Mouse (Mus musculus) left cerebral cortex, adult 2 months (tissue): ENCODE measurements around the gene Gm5460. TPM values are rescaled to one million over a fixed set of nuclear protein-coding genes. Genes with fewer than 3 reads are reported as not detected.

Experiments
- DNase-seq, 2 experiments: peaks; one replicate each; pipeline ENCODE4 v3.0.0; 2021 to 2022; ENCODE audit warnings: low spot score in 2 of 2, mixed read lengths in 1 of 2; ENCODE audit errors: extremely low spot score in 1 of 2
- H3K27ac ChIP-seq: fragments of 200-600 bp; 2 replicates; pipeline ENCODE4 v1.8.1; 2022
- H3K4me3 ChIP-seq: fragments of 200-600 bp; 2 replicates; pipeline ENCODE4 v1.8.1; 2022
- CTCF ChIP-seq: fragments of 200-600 bp; IDR thresholded peaks from 2 replicates; pipeline ENCODE4 v1.8.1; 2022; ENCODE audit warnings: antibody characterized with exemption, mild to moderate bottlenecking, moderate library complexity
- intact Hi-C: fragments of 180-260 bp; cut with DNase I; formaldehyde crosslinking; loops from one replicate; pipeline ENCODE4 v1.15.1; 2025
- long read RNA-seq, 2 experiments: library from polyadenylated mRNA; stranded (forward); transcript quantifications; one replicate each; pipeline ENCODE4 v2.0.0; 2021; ENCODE audit warnings: borderline mapping rate in 2 of 2
- total RNA-seq, 2 experiments: library from RNA; stranded (reverse); gene quantifications; 2 replicates each; pipeline ENCODE4 v1.2.3; 2021

The Gm5460 gene
- total RNA-seq, result not detected
- long read RNA-seq, experiment 1, result 0 reads
- long read RNA-seq, experiment 2, result 0 reads

DNA sequence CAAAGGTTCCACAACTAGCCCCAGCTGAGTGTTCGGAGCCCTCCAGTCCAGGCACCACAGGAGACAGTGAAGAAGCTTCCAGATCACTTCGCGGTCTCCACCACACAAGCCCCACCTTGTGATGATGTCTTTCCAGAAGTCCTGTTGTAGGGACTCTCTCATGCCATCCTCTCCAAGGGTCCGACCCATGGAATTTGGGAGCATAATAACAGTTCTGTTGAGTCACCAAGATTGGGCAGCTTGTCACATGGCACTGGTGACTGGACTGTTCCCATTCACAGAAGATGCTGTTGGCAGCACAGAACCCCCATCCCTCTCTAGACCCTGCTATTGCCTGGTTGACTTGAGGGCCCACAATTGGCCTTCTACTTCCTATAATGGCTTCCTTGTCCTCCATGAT lies at the start of gene Gm5460:
Gene Gm5460 (plus strand): TSS at position 378 of the 400 bp plus-strand sequence.
- no peak for TF ChIP-seq CTCF
- no peak for DNase-seq
- H3K4me3 ChIP-seq, result no peak within 1 kb of the TSS
- intact Hi-C loops, result no loop called here
- H3K27ac ChIP-seq, result no peak within 1 kb of the TSS

DNA sequence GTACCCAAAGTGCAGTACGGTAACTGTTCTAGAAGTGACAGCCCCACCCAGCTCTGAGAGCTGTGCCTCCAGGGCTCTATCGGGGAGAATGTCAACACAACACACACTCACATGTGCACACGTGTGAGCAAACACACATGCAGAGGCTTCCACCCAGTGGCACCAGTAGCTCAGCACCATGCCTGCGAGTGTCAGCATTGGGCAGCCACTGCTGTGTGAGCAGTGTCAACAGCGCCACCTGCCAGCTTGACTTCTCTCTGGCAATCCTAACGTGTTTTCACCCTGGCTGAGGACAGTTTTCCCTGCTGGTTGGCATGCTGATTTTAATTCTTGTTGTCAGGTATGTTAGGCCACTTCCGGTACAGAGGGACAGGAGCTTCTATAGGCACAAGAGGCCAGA lies 43.9 kb upstream of the Gm5460 start:
- no peak for DNase-seq
- H3K4me3 ChIP-seq, result no peak overlapping the region
- H3K27ac ChIP-seq, result no peak overlapping the region
- no peak; the same call in 1 of the 2 replicates for TF ChIP-seq CTCF
- intact Hi-C loops, result no loop called here

DNA sequence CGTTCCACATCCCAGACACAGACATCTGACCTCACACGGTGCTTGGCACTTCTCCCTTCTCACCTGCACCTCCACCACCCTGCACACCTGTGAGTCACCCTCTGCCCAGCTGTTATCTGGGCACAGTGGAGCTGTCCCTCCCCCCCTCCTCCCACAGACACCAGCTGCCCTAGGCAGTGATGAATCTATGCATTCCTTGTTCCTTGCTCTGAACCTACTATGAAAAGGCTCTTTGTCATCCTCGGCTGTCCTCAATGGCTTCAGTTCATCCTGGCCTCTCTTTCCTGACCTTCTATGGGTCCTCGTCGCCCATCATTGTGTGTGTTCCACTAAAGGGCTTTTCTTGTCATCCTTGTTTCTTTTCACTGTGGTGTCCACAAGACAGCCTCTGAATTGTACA lies 41.8 kb upstream of the Gm5460 start:
- intact Hi-C loops, result no loop called here
- no peak overlapping the region for H3K27ac ChIP-seq
- TF ChIP-seq CTCF, result no peak
- no peak overlapping the region for H3K4me3 ChIP-seq
- DNase-seq, result no peak

DNA sequence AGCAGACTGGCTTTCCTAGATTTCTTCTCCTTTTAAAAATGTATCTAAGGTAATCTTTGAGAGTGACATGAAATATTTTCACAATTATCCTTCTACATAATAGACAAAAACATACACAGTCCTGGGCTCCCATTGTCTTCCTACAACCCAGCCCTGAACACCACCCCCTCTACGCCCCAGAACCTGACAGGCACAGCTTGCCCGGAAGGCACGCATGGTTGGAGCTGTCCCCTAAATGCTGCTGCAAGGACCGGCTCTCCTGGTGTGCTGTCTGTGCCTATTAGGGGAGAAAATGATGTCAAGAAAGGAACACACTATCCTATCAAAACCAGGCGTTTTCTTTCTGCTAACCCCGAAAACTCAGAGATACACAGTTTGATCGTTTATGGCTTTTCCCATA lies 38.8 kb upstream of the Gm5460 start:
- H3K27ac ChIP-seq, result no peak overlapping the region; the same call in 1 of the 2 replicates
- no peak for TF ChIP-seq CTCF
- DNase-seq, result no peak
- peak overlapping the region; percentile 7 for H3K4me3 ChIP-seq
- intact Hi-C loops, result no loop called here

DNA sequence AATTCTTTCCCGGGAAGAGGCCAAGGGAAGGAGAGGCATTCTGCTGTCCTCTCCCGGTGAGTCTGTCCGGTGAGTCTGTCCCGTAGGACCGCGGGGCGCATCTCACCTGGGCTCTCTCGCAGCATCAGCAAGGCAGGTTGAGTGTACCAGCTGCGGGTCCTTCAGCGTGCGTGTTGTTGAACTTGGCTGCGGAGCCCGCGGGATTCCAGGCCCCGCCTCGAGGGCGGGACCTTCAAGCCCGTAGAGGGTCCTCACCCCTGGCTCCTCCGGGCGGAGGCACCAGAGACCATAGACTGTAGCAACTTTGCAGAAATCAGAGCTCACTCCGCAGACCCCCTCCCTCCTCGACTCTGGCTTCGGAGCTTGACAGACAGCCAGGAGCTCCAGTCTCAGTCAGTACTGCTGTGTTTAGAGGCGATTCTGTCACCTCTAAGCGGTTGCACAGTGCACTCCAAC lies 37.9 kb upstream of the Gm5460 start, which contains the start of gene Zfp488:
Gene Zfp488 (minus strand): TSS at position 161 of the 456 bp plus-strand sequence.
- Histone ChIP-seq H3K4me3 (peak within 1 kb of the TSS; percentile 23), H3K27ac (no peak within 1 kb of the TSS; the same call in 1 of the 2 replicates)
- intact Hi-C loops, result no loop called here
- DNase-seq, result no peak
- TF ChIP-seq CTCF, result no peak

DNA sequence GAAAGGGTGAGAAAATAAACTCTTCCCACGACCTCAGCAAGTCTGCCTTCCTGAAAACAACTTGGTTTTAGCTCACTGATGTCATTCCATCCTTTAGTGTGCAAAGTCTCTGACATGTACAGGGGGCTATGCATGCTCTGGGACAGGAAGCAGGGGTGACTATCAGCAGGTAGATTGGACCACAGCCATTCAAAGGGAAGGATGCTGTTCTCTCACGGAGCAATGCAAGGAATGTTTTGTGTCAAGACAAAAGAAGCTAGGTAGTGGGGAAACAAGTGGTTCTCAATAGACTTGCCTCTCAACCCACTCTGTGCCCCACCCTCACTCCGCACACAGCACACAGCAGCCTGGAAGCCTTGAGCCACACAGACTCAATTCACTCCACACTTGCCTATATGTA lies 27.4 kb upstream of the Gm5460 start:
- no peak for DNase-seq
- no peak for TF ChIP-seq CTCF

DNA sequence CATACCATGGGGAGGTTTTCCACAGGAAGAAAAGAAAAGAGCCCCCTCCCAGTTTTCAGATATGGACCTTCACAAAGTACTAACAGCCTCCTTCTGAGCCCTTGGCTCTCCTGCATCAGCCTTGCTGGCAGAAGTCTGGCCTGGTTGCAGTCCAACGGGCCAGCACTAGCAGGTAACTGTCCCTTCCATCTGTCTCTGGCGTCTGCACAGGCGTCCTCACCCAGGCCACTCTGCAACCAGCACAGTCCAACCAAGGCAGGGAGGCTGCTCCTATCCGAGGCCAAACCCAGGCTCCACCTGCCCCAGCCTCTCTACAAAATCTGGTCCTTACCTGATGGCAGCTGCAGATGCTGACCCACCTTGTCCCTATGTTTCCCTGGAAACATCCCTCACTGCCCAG lies 24.6 kb upstream of the Gm5460 start:
- Histone ChIP-seq H3K27ac (no peak overlapping the region), H3K4me3 (no peak overlapping the region)
- DNase-seq, result no peak
- TF ChIP-seq CTCF, result no peak
- intact Hi-C loops, result no loop called here

More for the DNA sequence above, 27.4 kb upstream of the Gm5460 start:
- intact Hi-C loops, result no loop called here
- Histone ChIP-seq H3K4me3 (no peak overlapping the region), H3K27ac (no peak overlapping the region)

DNA sequence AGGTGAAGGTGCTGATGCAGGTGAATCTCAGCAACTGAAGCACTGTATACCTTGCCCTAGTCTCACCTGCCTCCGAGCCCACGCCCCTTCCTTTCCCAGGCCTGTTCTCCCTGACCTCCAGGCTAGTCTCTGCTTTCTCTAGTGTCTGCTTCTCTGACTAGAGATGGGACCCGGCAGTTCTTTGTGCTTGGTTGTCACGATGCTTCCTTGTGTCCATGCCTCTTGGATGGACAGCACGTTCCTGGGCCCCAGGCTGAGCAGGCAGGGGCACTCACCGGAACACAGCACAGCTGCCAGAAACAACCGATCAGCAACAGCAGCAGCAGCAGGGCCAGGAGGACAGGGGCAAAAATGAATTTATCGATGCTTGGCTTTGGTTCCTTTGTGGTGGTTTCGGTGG lies 23.5 kb upstream of the Gm5460 start:
- TF ChIP-seq CTCF, result no peak
- DNase-seq, result no peak
- intact Hi-C loops, result no loop called here
- Histone ChIP-seq H3K27ac (no peak overlapping the region), H3K4me3 (no peak overlapping the region)

DNA sequence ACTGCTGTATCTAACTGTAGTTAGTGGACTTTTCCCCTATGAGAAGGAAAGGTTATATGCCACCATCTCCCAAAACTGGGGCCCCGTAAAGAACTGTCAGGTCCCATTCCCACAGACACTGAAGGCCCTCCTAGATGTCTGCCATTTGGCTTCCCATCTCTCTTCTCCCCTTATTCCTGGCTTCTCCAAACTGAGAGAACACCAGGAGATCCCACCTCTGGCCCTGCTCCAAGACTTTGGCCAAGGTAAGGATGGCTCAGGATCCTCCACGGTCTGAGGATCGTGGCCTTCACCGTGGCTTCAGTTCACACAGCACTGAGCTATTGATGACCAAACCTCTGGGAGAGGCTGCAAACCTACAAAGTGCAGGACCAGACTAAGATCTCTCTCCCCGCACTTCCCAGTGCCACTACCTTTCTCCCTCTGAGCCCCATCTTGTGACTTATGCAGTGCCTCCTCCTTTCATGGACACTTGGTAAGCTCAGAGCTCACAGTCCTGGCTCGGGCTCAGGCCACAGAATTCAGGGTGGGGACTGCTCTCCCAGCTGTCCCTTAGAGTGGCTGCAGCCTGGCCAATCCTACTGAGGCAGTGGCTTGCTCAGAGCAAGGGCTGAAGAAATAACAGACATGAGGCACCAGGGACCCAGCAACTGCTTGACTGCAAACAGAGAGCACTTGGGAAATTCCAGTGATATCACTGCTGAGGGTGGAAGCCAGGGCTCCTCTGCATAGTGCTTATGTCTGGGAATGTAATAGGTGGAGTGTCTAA lies 22.9 kb upstream of the Gm5460 start:
- no peak overlapping the region for H3K27ac ChIP-seq
- no peak for TF ChIP-seq CTCF
- DNase-seq, result no peak
- intact Hi-C loops, result no loop called here
- H3K4me3 ChIP-seq, result no peak overlapping the region

DNA sequence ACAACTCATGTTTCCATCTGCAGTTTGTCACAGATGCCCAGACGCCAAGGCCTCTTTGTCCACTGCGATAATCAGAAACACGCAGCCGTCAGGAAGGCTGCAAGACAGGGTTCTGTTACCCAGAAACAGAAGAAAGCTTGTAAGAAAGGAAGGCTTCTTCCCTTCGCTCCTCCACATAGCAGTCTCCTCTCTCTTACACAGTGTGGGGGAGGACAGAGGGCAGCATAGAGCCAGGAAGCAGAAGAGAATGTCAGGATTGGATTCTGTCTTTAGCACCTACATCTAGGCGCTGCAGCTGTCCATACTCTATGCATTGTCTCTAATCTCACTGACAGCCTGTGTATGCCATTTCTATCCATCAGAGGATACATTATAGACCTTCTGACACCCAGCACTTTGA lies 19.1 kb upstream of the Gm5460 start:
- H3K27ac ChIP-seq, result no peak overlapping the region
- no peak; the same call in 1 of the 2 replicates for TF ChIP-seq CTCF
- no peak overlapping the region for H3K4me3 ChIP-seq
- intact Hi-C loops, result no loop called here
- no peak for DNase-seq

DNA sequence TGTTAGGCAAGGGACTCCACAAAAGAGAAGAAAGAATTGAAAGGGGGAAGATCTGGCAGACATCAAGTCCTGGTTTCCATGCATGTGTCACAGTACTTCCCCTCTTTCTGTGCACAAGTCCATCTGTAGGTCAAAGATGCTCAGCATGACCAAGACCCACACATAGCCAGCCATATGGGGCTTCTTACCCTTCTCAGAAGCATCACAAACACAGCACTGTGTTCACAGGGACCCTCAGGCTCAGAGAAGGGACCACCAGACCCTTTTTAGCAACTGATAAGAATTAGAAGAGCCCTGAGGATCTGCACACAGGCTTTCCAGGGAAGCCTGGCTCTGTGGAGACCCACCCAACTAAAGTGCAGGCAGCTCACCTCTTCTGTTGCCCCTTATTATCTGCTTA lies 16.5 kb upstream of the Gm5460 start:
- DNase-seq, result no peak
- no peak for TF ChIP-seq CTCF
- intact Hi-C loops, result no loop called here
- H3K27ac ChIP-seq, result no peak overlapping the region
- no peak overlapping the region for H3K4me3 ChIP-seq

DNA sequence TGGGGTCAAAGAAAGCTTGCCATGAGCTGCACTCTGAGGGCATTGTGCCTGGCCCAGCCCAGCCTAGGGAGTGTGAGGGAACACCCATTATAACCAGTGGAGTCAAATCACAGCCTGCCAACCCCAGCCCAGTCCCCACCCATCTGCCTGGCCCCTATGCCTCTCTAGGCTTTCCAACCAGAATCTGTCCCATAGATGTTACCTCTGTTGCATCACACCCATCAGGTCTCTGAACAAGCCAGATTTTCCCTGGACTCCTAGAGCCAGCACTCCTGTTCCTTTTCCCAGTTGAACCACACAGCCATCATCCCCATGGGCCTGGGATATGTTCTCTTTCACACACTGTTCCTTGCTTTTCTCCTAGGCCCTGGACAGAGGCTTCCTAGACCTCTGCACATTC lies 15.1 kb upstream of the Gm5460 start:
- intact Hi-C loops, result no loop called here
- no peak overlapping the region for H3K4me3 ChIP-seq
- no peak for TF ChIP-seq CTCF
- no peak overlapping the region for H3K27ac ChIP-seq
- no peak for DNase-seq

DNA sequence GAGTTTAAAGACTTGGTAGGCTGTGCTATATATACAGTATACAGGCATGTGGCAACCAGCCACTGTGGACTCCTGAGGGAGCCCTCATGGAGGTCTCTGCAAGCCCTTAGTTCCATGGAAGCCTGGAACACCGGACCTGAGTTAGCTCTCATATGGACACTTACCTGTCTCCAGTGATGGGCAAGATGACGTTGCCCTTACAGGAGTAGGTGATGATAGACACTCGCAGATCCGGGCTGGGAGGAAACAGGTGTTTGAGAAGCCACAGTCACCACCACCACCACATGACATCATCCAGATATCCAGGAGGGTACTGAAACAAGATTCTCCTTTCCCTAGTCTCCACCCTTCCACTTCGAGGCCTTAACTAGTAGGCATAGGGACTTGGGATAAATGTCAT lies 14.2 kb upstream of the Gm5460 start:
- TF ChIP-seq CTCF, result no peak
- Histone ChIP-seq H3K4me3 (no peak overlapping the region), H3K27ac (no peak overlapping the region)
- intact Hi-C loops, result no loop called here
- DNase-seq, result no peak
